9 mouse cellular contexts compared by ENCODE assay signal in the genomic region with DNA sequence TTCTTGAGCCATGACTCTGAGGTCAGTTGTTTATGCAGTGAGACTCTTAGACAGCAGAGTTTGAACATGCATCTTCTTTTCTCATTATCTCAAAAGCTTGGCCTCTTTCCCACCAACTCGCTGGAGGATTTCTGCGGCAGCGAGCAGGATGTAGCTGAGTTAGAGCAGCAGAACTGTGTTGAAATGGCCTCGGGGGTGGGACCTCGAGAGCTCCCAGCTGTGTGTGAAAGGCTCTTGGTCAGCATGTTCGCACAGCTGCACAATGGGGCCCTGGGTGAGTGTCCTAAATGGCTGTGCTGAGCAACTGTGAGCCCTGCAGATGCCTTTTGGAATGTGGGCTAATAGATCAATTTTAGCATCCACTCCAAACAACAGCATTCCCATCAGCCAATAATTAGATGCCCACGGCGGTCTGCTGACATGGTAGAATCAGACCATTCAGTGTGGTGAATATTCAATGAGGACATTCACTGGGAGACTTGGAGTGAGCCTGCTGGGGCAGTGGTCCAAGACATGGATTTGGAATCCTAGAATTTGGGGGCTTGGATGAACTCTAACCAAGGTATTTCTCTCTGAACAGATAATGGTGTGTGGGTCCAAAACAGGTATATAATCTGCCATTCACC. TPM values are rescaled to one million over a fixed set of nuclear protein-coding genes. Genes with fewer than 3 reads are reported as not detected.
A peak's percentile ranks its signal among the peaks of the same experiment; 100 is the strongest.
DNase-seq lines count a peak whose midpoint lies in the region; ATAC-seq and TF ChIP-seq lines count a peak whose summit lies in the region.
"Had no signal": no experiment of that assay in that cellular context is flagged by ENCODE, and none has a peak within 500 bp of the region (broad histone marks: within the 10 kb centered on the region; RNA-seq: fewer than 3 reads in every experiment).

No protein-coding gene starts in this region.

- H3K4me2 ChIP-seq in liver, embryonic 11.5 days: no peak overlapping the region
- H3K4me2 ChIP-seq in forebrain, embryonic 13.5 days: 0 out of 2 replicates have a peak overlapping the region, but pooled peaks have one; percentile 22
- H3K4me2 ChIP-seq in limb, embryonic 14.5 days (replicated peaks; ENCODE audit: low read depth, low read length, severe bottlenecking): no peak overlapping the region

- no peak for TF ChIP-seq CTCF in liver, adult 2 months (IDR thresholded peaks at IDR 0.05; ENCODE audit: low read depth, low read length)
- TF ChIP-seq CTCF in small intestine, adult 2 months (IDR thresholded peaks at IDR 0.05; ENCODE audit: extremely low read depth, insufficient read length, insufficient replicate concordance, low read depth, low read length): no peak

- H3K9me3 ChIP-seq in liver, embryonic 11.5 days (ENCODE audit: control insufficient read depth, low read length): no peaks in the 10 kb centered on the region
- no peaks in the 10 kb centered on the region for H3K9me3 ChIP-seq in forebrain, embryonic 13.5 days (replicated peaks)
- no peaks in the 10 kb centered on the region for H3K9me3 ChIP-seq in limb, embryonic 14.5 days (ENCODE audit: control insufficient read depth, low read length)

- no peak for ATAC-seq in liver, embryonic 11.5 days (replicated peaks; ENCODE audit: low FRiP score)
- 0 out of 2 replicates have a peak, but pooled peaks have one; percentile 48 for ATAC-seq in forebrain, embryonic 13.5 days
- peak; percentile 79 for ATAC-seq in limb, embryonic 14.5 days (ENCODE audit: low FRiP score, low read depth)
- no peak for ATAC-seq in megakaryocyte, adult 5-6 weeks (ENCODE audit: poor library complexity, severe bottlenecking)

- no peak for TF ChIP-seq POLR2A in liver, adult 2 months (IDR thresholded peaks at IDR 0.05; ENCODE audit: extremely low read depth, insufficient read depth, low read length)
- no peak for TF ChIP-seq POLR2A in limb, embryonic 14.5 days (IDR thresholded peaks at IDR 0.05; ENCODE audit: borderline replicate concordance, extremely low read depth, insufficient read depth, insufficient read length)
- TF ChIP-seq POLR2A in small intestine, adult 2 months (IDR thresholded peaks at IDR 0.05; ENCODE audit: low read depth, low read length): no peak

- no peak overlapping the region for H3K9ac ChIP-seq in liver, adult 2 months (ENCODE audit: low read depth, low read length)
- no peak overlapping the region for H3K9ac ChIP-seq in liver, embryonic 11.5 days (ENCODE audit: low read depth, low read length)
- H3K9ac ChIP-seq in forebrain, embryonic 13.5 days: no peak overlapping the region
- no peak overlapping the region for H3K9ac ChIP-seq in limb, embryonic 14.5 days (ENCODE audit: low read depth, low read length, severe bottlenecking)

- DNase-seq in liver, adult 2 months (ENCODE audit: extremely low read depth, low read depth, low spot score): peak; percentile 32
- no peak for DNase-seq in liver, embryonic 11.5 days (ENCODE audit: low spot score)
- peak; percentile 84 for DNase-seq in heart, postnatal 4 days
- peak; percentile 74 for DNase-seq in limb, embryonic 14.5 days (ENCODE audit: low spot score)
- no peak for DNase-seq in spleen, adult 18-20 months

- no peaks in the 10 kb centered on the region for H3K79me2 ChIP-seq in liver, adult 2 months (ENCODE audit: control insufficient read depth, insufficient read depth, low read length)

- no peaks in the 10 kb centered on the region for H3K36me3 ChIP-seq in liver, adult 2 months (ENCODE audit: control insufficient read depth, insufficient read depth, low read length)
- H3K36me3 ChIP-seq in liver, embryonic 11.5 days (ENCODE audit: control insufficient read depth, insufficient read depth, low read length): no peaks in the 10 kb centered on the region
- H3K36me3 ChIP-seq in forebrain, embryonic 13.5 days (ENCODE audit: poor library complexity, severe bottlenecking): no peaks in the 10 kb centered on the region
- H3K36me3 ChIP-seq in limb, embryonic 14.5 days (ENCODE audit: control insufficient read depth, insufficient read depth, low read length): no peaks in the 10 kb centered on the region
- no peaks in the 10 kb centered on the region for H3K36me3 ChIP-seq in small intestine, adult 2 months (ENCODE audit: control insufficient read depth, insufficient read depth, low read length)

- H3K27me3 ChIP-seq in liver, adult 2 months (ENCODE audit: control insufficient read depth, insufficient read depth, low read length): no peaks in the 10 kb centered on the region
- no peaks in the 10 kb centered on the region for H3K27me3 ChIP-seq in liver, embryonic 11.5 days (replicated peaks; ENCODE audit: control insufficient read depth, insufficient read depth, low read length)
- H3K27me3 ChIP-seq in forebrain, embryonic 13.5 days: no peaks in the 10 kb centered on the region
- no peaks in the 10 kb centered on the region for H3K27me3 ChIP-seq in limb, embryonic 14.5 days (ENCODE audit: control insufficient read depth, insufficient read depth, low read length)
- no peaks in the 10 kb centered on the region for H3K27me3 ChIP-seq in small intestine, adult 2 months (ENCODE audit: control insufficient read depth, insufficient read depth, low read length)

- H3K27ac ChIP-seq in liver, adult 2 months (replicated peaks; ENCODE audit: insufficient read depth, low read depth, low read length): no peak overlapping the region
- no peak overlapping the region; the same call in 1 of the 2 replicates for H3K27ac ChIP-seq in liver, embryonic 11.5 days (ENCODE audit: low read depth, low read length)
- no peak overlapping the region for H3K27ac ChIP-seq in forebrain, embryonic 13.5 days
- H3K27ac ChIP-seq in limb, embryonic 14.5 days (replicated peaks; ENCODE audit: low read depth, low read length): peak overlapping the region; percentile 26; the same call in 1 of the 2 replicates
- peak overlapping the region; percentile 2 for H3K27ac ChIP-seq in small intestine, adult 2 months (ENCODE audit: insufficient read depth, low read depth, low read length)

- no peak overlapping the region for H3K4me3 ChIP-seq in liver, adult 2 months (ENCODE audit: insufficient read depth, low read depth, low read length)
- no peak overlapping the region for H3K4me3 ChIP-seq in liver, embryonic 11.5 days (ENCODE audit: low read depth, low read length)
- H3K4me3 ChIP-seq in forebrain, embryonic 13.5 days: no peak overlapping the region
- H3K4me3 ChIP-seq in limb, embryonic 14.5 days (replicated peaks; ENCODE audit: low read length): no peak overlapping the region
- no peak overlapping the region for H3K4me3 ChIP-seq in small intestine, adult 2 months (ENCODE audit: low read depth, low read length)

- no peaks in the 10 kb centered on the region for H3K4me1 ChIP-seq in liver, adult 2 months (ENCODE audit: control insufficient read depth, insufficient read depth, low read length)
- H3K4me1 ChIP-seq in liver, embryonic 11.5 days (replicated peaks; ENCODE audit: control insufficient read depth, insufficient read depth, low read length): no peaks in the 10 kb centered on the region
- peaks cover 7% of the 10 kb centered on the region; the same call in 1 of the 2 replicates for H3K4me1 ChIP-seq in forebrain, embryonic 13.5 days
- peaks cover 14% of the 10 kb centered on the region; the same call in 1 of the 2 replicates for H3K4me1 ChIP-seq in limb, embryonic 14.5 days (ENCODE audit: control insufficient read depth, insufficient read depth, low read length)
- H3K4me1 ChIP-seq in small intestine, adult 2 months (ENCODE audit: control insufficient read depth, insufficient read depth, insufficient read length, low read length): no peaks in the 10 kb centered on the region; the same call in 1 of the 2 replicates

- WGBS in liver, adult 2 months: 59% methylated on average over 8 of the region's 8 CpGs
- 64% methylated on average over 8 of the region's 8 CpGs for WGBS in liver, embryonic 11.5 days
- 18% methylated on average over 8 of the region's 8 CpGs for WGBS in forebrain, embryonic 13.5 days
- WGBS in limb, embryonic 14.5 days: 42% methylated on average over 8 of the region's 8 CpGs
- WGBS in small intestine, adult 2 months: 61% methylated on average over 8 of the region's 8 CpGs

RNA-seq across cellular contexts. Expression of gene Gm6993, which starts 49.1 kb away (rescaled TPM):
- not detected in 2 replicates for total RNA-seq in liver, adult 2 months (2014; rRNA removed)
- not detected in 2 replicates for polyA plus RNA-seq in liver, adult 2 months (2012; rRNA removed)
- polyA plus RNA-seq in liver, embryonic 11.5 days (2014; fragmentation: Nextera tagmentation; extraction: Ambion mirVana): not detected in 2 replicates
- not detected in 2 replicates for polyA plus RNA-seq in forebrain, embryonic 13.5 days (2015; fragmentation: Nextera tagmentation; extraction: Ambion mirVana)
- not detected for total RNA-seq in heart, postnatal 4 days (2021)
- not detected in 2 replicates for polyA plus RNA-seq in limb, embryonic 14.5 days (2012; rRNA removed)
- polyA plus RNA-seq in limb, embryonic 14.5 days (2014; fragmentation: Nextera tagmentation; extraction: Ambion mirVana): not detected in 2 replicates
- polyA plus RNA-seq in small intestine, adult 2 months (2012; rRNA removed): not detected in 2 replicates
- not detected in 2 replicates for total RNA-seq in megakaryocyte, adult 5-6 weeks (2015)
- total RNA-seq in megakaryocyte, adult 5-6 weeks (2017): not detected in 2 replicates
- total RNA-seq: ES-E14 had no signal

Comparison
In these comparisons a context has a peak if more than half of its experiments do, and no peak if none do; other contexts are left out.
1. DNase-seq: peak in liver, adult 2 months (single experiment), heart, postnatal 4 days (single experiment) and limb, embryonic 14.5 days (single experiment); none in liver, embryonic 11.5 days (single experiment) and spleen, adult 18-20 months (0 of 2).
2. H3K27ac ChIP-seq: peak in limb, embryonic 14.5 days (single experiment) and small intestine, adult 2 months (single experiment); none in liver, adult 2 months (single experiment), liver, embryonic 11.5 days (single experiment) and forebrain, embryonic 13.5 days (single experiment).
3. ATAC-seq: peak in forebrain, embryonic 13.5 days (single experiment) and limb, embryonic 14.5 days (single experiment); none in liver, embryonic 11.5 days (single experiment) and megakaryocyte, adult 5-6 weeks (single experiment).